Mouse (Mus musculus): ENCODE results near the gene Snx18. TPM values are rescaled to one million over a fixed set of nuclear protein-coding genes. Genes with fewer than 3 reads are reported as not detected.

Snx18 gene
- polyA plus RNA-seq, 1 experiment, result 11.1 TPM

- no peaks in the 10 kb centered on the region for H3K36me3 ChIP-seq (ENCODE audit: control insufficient read depth, insufficient read depth, low read length)
- H3K4me3 ChIP-seq (ENCODE audit: low read depth, low read length), result peak overlapping the region; percentile 60
- peak overlapping the region; percentile 38 for H3K27ac ChIP-seq (ENCODE audit: insufficient read depth, low read depth, low read length)
- WGBS, result 23% methylated on average over 17 of the region's 17 CpGs
- TF ChIP-seq POLR2A (IDR thresholded peaks at IDR 0.05; ENCODE audit: low read depth, low read length), result no peak
- H3K4me1 ChIP-seq (ENCODE audit: control insufficient read depth, insufficient read depth, insufficient read length, low read length), result peaks cover 31% of the 10 kb centered on the region
- no peaks in the 10 kb centered on the region for H3K27me3 ChIP-seq (ENCODE audit: control insufficient read depth, insufficient read depth, low read length)
Measured at GRCm38 (mm10) chr13:113602882-113603342, 15.5 kb downstream of the Snx18 start.

GRCm38 (mm10) chr13:113601831-113602604, 16.3 kb downstream of the Snx18 start:
- H3K27me3 ChIP-seq (ENCODE audit: control insufficient read depth, insufficient read depth, low read length), result no peaks in the 10 kb centered on the region
- H3K4me3 ChIP-seq (ENCODE audit: low read depth, low read length), result no peak overlapping the region
- TF ChIP-seq POLR2A (IDR thresholded peaks at IDR 0.05; ENCODE audit: low read depth, low read length), result no peak
- TF ChIP-seq CTCF (IDR thresholded peaks at IDR 0.05; ENCODE audit: extremely low read depth, insufficient read length, insufficient replicate concordance, low read depth, low read length), result no peak
- 0 out of 2 replicates have a peak overlapping the region, but pooled peaks have one; percentile 4 for H3K27ac ChIP-seq (ENCODE audit: insufficient read depth, low read depth, low read length)
- WGBS, result 43% methylated on average over 12 of the region's 12 CpGs
- H3K36me3 ChIP-seq (ENCODE audit: control insufficient read depth, insufficient read depth, low read length), result no peaks in the 10 kb centered on the region
- peaks cover 34% of the 10 kb centered on the region for H3K4me1 ChIP-seq (ENCODE audit: control insufficient read depth, insufficient read depth, insufficient read length, low read length)

- no peak for TF ChIP-seq POLR2A (IDR thresholded peaks at IDR 0.05; ENCODE audit: low read depth, low read length)
- no peak for TF ChIP-seq CTCF (IDR thresholded peaks at IDR 0.05; ENCODE audit: extremely low read depth, insufficient read length, insufficient replicate concordance, low read depth, low read length)
- H3K36me3 ChIP-seq (ENCODE audit: control insufficient read depth, insufficient read depth, low read length), result no peaks in the 10 kb centered on the region
- no peak overlapping the region for H3K27ac ChIP-seq (ENCODE audit: insufficient read depth, low read depth, low read length)
- H3K27me3 ChIP-seq (ENCODE audit: control insufficient read depth, insufficient read depth, low read length), result no peaks in the 10 kb centered on the region
- WGBS, result 82% methylated on average over 18 of the region's 18 CpGs
- peaks cover 37% of the 10 kb centered on the region for H3K4me1 ChIP-seq (ENCODE audit: control insufficient read depth, insufficient read depth, insufficient read length, low read length)
- no peak overlapping the region for H3K4me3 ChIP-seq (ENCODE audit: low read depth, low read length)
Measured at GRCm38 (mm10) chr13:113600531-113601463, 17.6 kb downstream of the Snx18 start.

GRCm38 (mm10) chr13:113599701-113600530, 18.4 kb downstream of the Snx18 start:
- Histone ChIP-seq H3K36me3 (ENCODE audit: control insufficient read depth, insufficient read depth, low read length) (no peaks in the 10 kb centered on the region), H3K27me3 (ENCODE audit: control insufficient read depth, insufficient read depth, low read length) (no peaks in the 10 kb centered on the region), H3K4me1 (ENCODE audit: control insufficient read depth, insufficient read depth, insufficient read length, low read length) (peaks cover 37% of the 10 kb centered on the region), H3K4me3 (ENCODE audit: low read depth, low read length) (no peak overlapping the region), H3K27ac (ENCODE audit: insufficient read depth, low read depth, low read length) (no peak overlapping the region)
- TF ChIP-seq POLR2A (IDR thresholded peaks at IDR 0.05; ENCODE audit: low read depth, low read length) (no peak), CTCF (IDR thresholded peaks at IDR 0.05; ENCODE audit: extremely low read depth, insufficient read length, insufficient replicate concordance, low read depth, low read length) (no peak)
- WGBS, result 86% methylated on average over 22 of the region's 22 CpGs

- H3K27me3 ChIP-seq (ENCODE audit: control insufficient read depth, insufficient read depth, low read length), result no peaks in the 10 kb centered on the region
- H3K27ac ChIP-seq (ENCODE audit: insufficient read depth, low read depth, low read length), result no peak overlapping the region
- peaks cover 32% of the 10 kb centered on the region for H3K4me1 ChIP-seq (ENCODE audit: control insufficient read depth, insufficient read depth, insufficient read length, low read length)
- H3K4me3 ChIP-seq (ENCODE audit: low read depth, low read length), result no peak overlapping the region
- peaks cover 10% of the 10 kb centered on the region for H3K36me3 ChIP-seq (ENCODE audit: control insufficient read depth, insufficient read depth, low read length)
- TF ChIP-seq POLR2A (IDR thresholded peaks at IDR 0.05; ENCODE audit: low read depth, low read length) (no peak), CTCF (IDR thresholded peaks at IDR 0.05; ENCODE audit: extremely low read depth, insufficient read length, insufficient replicate concordance, low read depth, low read length) (no peak)
- WGBS, result 71% methylated on average over 10 of the region's 10 CpGs
Measured at GRCm38 (mm10) chr13:113597616-113598015, 20.7 kb downstream of the Snx18 start.

- WGBS, result 28% methylated on average over 13 of the region's 13 CpGs
- peaks cover 28% of the 10 kb centered on the region for H3K4me1 ChIP-seq (ENCODE audit: control insufficient read depth, insufficient read depth, insufficient read length, low read length)
- no peak for TF ChIP-seq CTCF (IDR thresholded peaks at IDR 0.05; ENCODE audit: extremely low read depth, insufficient read length, insufficient replicate concordance, low read depth, low read length)
- no peak for TF ChIP-seq POLR2A (IDR thresholded peaks at IDR 0.05; ENCODE audit: low read depth, low read length)
- no peak overlapping the region for H3K4me3 ChIP-seq (ENCODE audit: low read depth, low read length)
- no peak overlapping the region for H3K27ac ChIP-seq (ENCODE audit: insufficient read depth, low read depth, low read length)
- H3K36me3 ChIP-seq (ENCODE audit: control insufficient read depth, insufficient read depth, low read length), result peaks cover 10% of the 10 kb centered on the region
- H3K27me3 ChIP-seq (ENCODE audit: control insufficient read depth, insufficient read depth, low read length), result no peaks in the 10 kb centered on the region
Measured at GRCm38 (mm10) chr13:113596821-113597541, 21.4 kb downstream of the Snx18 start.
